Comparison of ENCODE assay signal across 13 mouse cellular contexts in the genomic region with DNA sequence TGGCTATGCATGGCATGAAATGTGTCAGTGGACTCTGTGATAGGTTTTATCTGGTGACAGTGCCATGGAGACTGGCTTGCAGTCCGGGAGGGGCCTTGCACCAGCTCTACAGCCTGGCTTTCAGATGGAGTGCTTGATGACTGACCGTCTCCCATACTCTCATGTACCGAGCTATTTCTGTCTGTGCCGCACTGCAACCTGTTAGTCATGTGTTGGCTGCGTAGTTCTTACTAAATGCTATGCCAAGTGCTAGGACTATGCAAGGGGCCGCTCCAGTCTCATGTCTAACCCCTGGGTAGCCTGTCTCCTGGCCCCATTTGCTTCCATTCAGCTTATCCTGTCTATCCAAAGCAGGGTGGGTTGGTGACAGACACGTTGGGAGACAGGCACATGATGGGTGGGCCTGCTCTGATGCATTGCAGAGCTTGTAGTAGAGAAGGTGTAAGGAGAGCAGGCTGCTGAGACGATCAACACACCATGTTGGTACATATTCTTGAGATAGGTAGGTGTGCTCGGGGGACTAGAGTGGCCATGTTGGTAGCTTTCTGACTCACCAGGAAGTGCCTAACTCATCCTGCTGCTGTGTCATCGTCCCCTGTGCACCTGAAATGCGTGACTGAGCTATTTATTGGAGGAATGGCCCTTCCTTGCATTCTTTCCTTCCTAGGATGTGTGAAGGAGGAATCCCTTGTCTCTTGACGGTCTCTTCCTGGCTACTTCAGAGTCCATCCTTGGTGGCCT.
DNase-seq lines count a peak whose midpoint lies in the region; ATAC-seq and TF ChIP-seq lines count a peak whose summit lies in the region.
"Had no signal": no experiment of that assay in that cellular context is flagged by ENCODE, and none has a peak within 500 bp of the region (broad histone marks: within the 10 kb centered on the region; RNA-seq: fewer than 3 reads in every experiment).

No protein-coding gene starts in this region.

- no peak for TF ChIP-seq CTCF in layer of hippocampus, adult 2 months (conservative IDR thresholded peaks at IDR 0.05)
- TF ChIP-seq CTCF in heart, adult 2 months (IDR thresholded peaks at IDR 0.05): no peak

- H3K4me1 ChIP-seq in forebrain, embryonic 12.5 days: peaks cover 54% of the 10 kb centered on the region
- H3K4me1 ChIP-seq in forebrain, embryonic 16.5 days (replicated peaks; ENCODE audit: control insufficient read depth, insufficient read depth, low read length): peaks cover 34% of the 10 kb centered on the region
- H3K4me1 ChIP-seq in heart, adult 2 months (ENCODE audit: control insufficient read depth, insufficient read depth, low read length): peaks cover 55% of the 10 kb centered on the region

- TF ChIP-seq POLR2A in heart, adult 2 months (IDR thresholded peaks at IDR 0.05; ENCODE audit: insufficient read depth, low read depth, low read length): 0 out of 2 replicates have a peak, but pooled peaks have one; percentile 4

- H3K9me3 ChIP-seq in forebrain, embryonic 12.5 days: no peaks in the 10 kb centered on the region
- H3K9me3 ChIP-seq in forebrain, embryonic 16.5 days (ENCODE audit: control insufficient read depth, low read length): no peaks in the 10 kb centered on the region

- 89% methylated on average over 12 of the region's 12 CpGs for WGBS in forebrain, embryonic 12.5 days
- 89% methylated on average over 12 of the region's 12 CpGs for WGBS in forebrain, embryonic 16.5 days
- 48% methylated on average over 12 of the region's 12 CpGs for WGBS in heart, adult 2 months

- TF ChIP-seq EP300 in heart, adult 2 months (IDR thresholded peaks at IDR 0.05; ENCODE audit: insufficient read depth, low read depth, low read length): peak; percentile 85

- no peak overlapping the region for H3K4me2 ChIP-seq in forebrain, embryonic 12.5 days
- H3K4me2 ChIP-seq in forebrain, embryonic 16.5 days (ENCODE audit: low read length): no peak overlapping the region

- DNase-seq in layer of hippocampus, adult 2 months (ENCODE audit: low spot score in 2 of 2): no peak
- no peak for DNase-seq in layer of hippocampus, postnatal 14 days (ENCODE audit: low spot score in 2 of 2)
- DNase-seq in heart, adult 2 months: peak in 1 of 2 experiments; percentile 70
- peak; percentile 64 to 69 for DNase-seq in left cerebral cortex, postnatal 36 days (ENCODE audit: low spot score in 2 of 2)
- DNase-seq in kidney, adult 18-20 months: no peak
- DNase-seq in layer of hippocampus, postnatal 10 days (ENCODE audit: low spot score in 2 of 2): no peak
- DNase-seq: cerebellum, postnatal 36 days; kidney, adult 8-10 months; liver had no signal

- no peak overlapping the region for H3K9ac ChIP-seq in forebrain, embryonic 12.5 days
- no peak overlapping the region for H3K9ac ChIP-seq in forebrain, embryonic 16.5 days (replicated peaks; ENCODE audit: low read depth, low read length)
- no peak overlapping the region for H3K9ac ChIP-seq in heart, adult 2 months (ENCODE audit: low read depth, low read length)

- no peak for ATAC-seq in forebrain, embryonic 12.5 days (ENCODE audit: low FRiP score)
- ATAC-seq in forebrain, embryonic 16.5 days: no peak
- ATAC-seq: Patski had no signal

- 0 out of 2 replicates have a peak overlapping the region, but pooled peaks have one; percentile 5 for H3K27ac ChIP-seq in forebrain, embryonic 12.5 days
- no peak overlapping the region for H3K27ac ChIP-seq in forebrain, embryonic 16.5 days (ENCODE audit: low read length)
- H3K27ac ChIP-seq in layer of hippocampus, adult 2 months: peak overlapping the region; percentile 78
- peak overlapping the region; percentile 82 for H3K27ac ChIP-seq in heart, adult 2 months
- H3K27ac ChIP-seq: macrophage had no signal

- no peak overlapping the region for H3K4me3 ChIP-seq in forebrain, embryonic 12.5 days (replicated peaks)
- H3K4me3 ChIP-seq in forebrain, embryonic 16.5 days (replicated peaks; ENCODE audit: low read length): no peak overlapping the region
- no peak overlapping the region for H3K4me3 ChIP-seq in layer of hippocampus, adult 2 months
- no peak overlapping the region for H3K4me3 ChIP-seq in heart, adult 2 months

- no peaks in the 10 kb centered on the region for H3K27me3 ChIP-seq in forebrain, embryonic 12.5 days
- H3K27me3 ChIP-seq in forebrain, embryonic 16.5 days (replicated peaks; ENCODE audit: control insufficient read depth, insufficient read depth, low read length): no peaks in the 10 kb centered on the region
- H3K27me3 ChIP-seq in heart, adult 2 months (ENCODE audit: control insufficient read depth, insufficient read depth, low read length): no peaks in the 10 kb centered on the region
- H3K27me3 ChIP-seq: Patski had no signal

- peaks cover 50% of the 10 kb centered on the region for H3K36me3 ChIP-seq in forebrain, embryonic 12.5 days (replicated peaks)
- no peaks in the 10 kb centered on the region for H3K36me3 ChIP-seq in forebrain, embryonic 16.5 days (ENCODE audit: control insufficient read depth, insufficient read depth)
- H3K36me3 ChIP-seq in heart, adult 2 months (ENCODE audit: control insufficient read depth, insufficient read depth, low read length): peaks cover 2% of the 10 kb centered on the region

- intact Hi-C loops in heart, adult 2 months (cut with DNase I): loop anchor here (2.0 kb wide), 1 partner anchor 43 kb away; no protein-coding TSS in a partner anchor
- intact Hi-C loops in left cerebral cortex, postnatal 36 days (cut with DNase I): no loop called here

- no peaks in the 10 kb centered on the region; the same call in 1 of the 2 replicates for H3K79me2 ChIP-seq in heart, adult 2 months (replicated peaks; ENCODE audit: control insufficient read depth, insufficient read depth, low read length)

Comparison
In these comparisons a context has a peak if more than half of its experiments do, and no peak if none do; other contexts are left out.
1. DNase-seq: peak in left cerebral cortex, postnatal 36 days (2 of 2); none in layer of hippocampus, adult 2 months (0 of 2), layer of hippocampus, postnatal 14 days (0 of 2), kidney, adult 18-20 months (single experiment) and layer of hippocampus, postnatal 10 days (0 of 2).